8 mouse cellular contexts compared by ENCODE assay signal in the genomic region with DNA sequence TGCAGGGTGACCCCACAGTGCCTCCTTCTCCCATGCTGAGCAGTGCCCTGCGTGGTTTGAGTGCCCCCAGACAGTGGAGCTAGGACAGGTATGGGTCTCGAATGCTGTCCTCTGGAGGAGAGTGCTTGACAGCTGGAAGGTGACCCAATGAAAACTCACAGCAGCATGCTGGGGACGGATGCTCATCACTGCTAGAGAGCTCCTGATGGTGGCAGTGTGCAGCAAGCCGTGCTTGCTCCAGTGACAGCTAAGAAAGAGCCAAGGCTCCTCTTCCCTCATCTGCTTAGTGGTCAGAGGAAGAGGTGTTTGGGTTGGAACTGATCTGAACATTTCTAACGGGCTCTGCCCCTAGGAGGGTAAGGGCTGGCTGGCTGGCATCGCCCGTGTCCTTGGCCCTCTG.
DNase-seq lines count a peak whose midpoint lies in the region; ATAC-seq lines count a peak whose summit lies in the region.
"Had no signal": no experiment of that assay in that cellular context is flagged by ENCODE, and none has a peak within 500 bp of the region (broad histone marks: within the 10 kb centered on the region; RNA-seq: fewer than 3 reads in every experiment).

No protein-coding gene starts in this region.

- no peak for DNase-seq in hindbrain, embryonic 14.5 days (ENCODE audit: low spot score)
- DNase-seq in left cerebral cortex, postnatal 25 days (ENCODE audit: low spot score in 2 of 2), result peak; percentile 62 to 63
- DNase-seq in retina, embryonic 14.5 days (ENCODE audit: low spot score), result peak; percentile 48
- no peak for DNase-seq in urinary bladder, postnatal 4 days (ENCODE audit: low spot score in 2 of 2)

- no peaks in the 10 kb centered on the region for H3K27me3 ChIP-seq in hindbrain, embryonic 15.5 days
- no peaks in the 10 kb centered on the region for H3K27me3 ChIP-seq in hindbrain, embryonic 14.5 days (ENCODE audit: control insufficient read depth, insufficient read depth, low read length)
- no peaks in the 10 kb centered on the region for H3K27me3 ChIP-seq in midbrain, embryonic 15.5 days (replicated peaks)
- H3K27me3 ChIP-seq in midbrain, embryonic 13.5 days, result no peaks in the 10 kb centered on the region
- H3K27me3 ChIP-seq: midbrain, embryonic 12.5 days had no signal

- no peak overlapping the region for H3K4me3 ChIP-seq in hindbrain, embryonic 15.5 days
- no peak overlapping the region for H3K4me3 ChIP-seq in hindbrain, embryonic 14.5 days (replicated peaks; ENCODE audit: low read length)
- no peak overlapping the region for H3K4me3 ChIP-seq in midbrain, embryonic 15.5 days
- H3K4me3 ChIP-seq in midbrain, embryonic 13.5 days (replicated peaks), result no peak overlapping the region
- H3K4me3 ChIP-seq: midbrain, embryonic 12.5 days had no signal

- H3K36me3 ChIP-seq in hindbrain, embryonic 15.5 days, result no peaks in the 10 kb centered on the region
- H3K36me3 ChIP-seq in hindbrain, embryonic 14.5 days (replicated peaks; ENCODE audit: control insufficient read depth, insufficient read depth), result no peaks in the 10 kb centered on the region
- no peaks in the 10 kb centered on the region for H3K36me3 ChIP-seq in midbrain, embryonic 15.5 days (replicated peaks)
- H3K36me3 ChIP-seq in midbrain, embryonic 13.5 days, result no peaks in the 10 kb centered on the region
- H3K36me3 ChIP-seq: midbrain, embryonic 12.5 days had no signal

- WGBS in hindbrain, embryonic 15.5 days, result 56% methylated on average over 7 of the region's 7 CpGs
- 60% methylated on average over 7 of the region's 7 CpGs for WGBS in hindbrain, embryonic 14.5 days
- WGBS in midbrain, embryonic 15.5 days, result 53% methylated on average over 7 of the region's 7 CpGs
- 61% methylated on average over 7 of the region's 7 CpGs for WGBS in midbrain, embryonic 13.5 days

- H3K9ac ChIP-seq in hindbrain, embryonic 15.5 days, result no peak overlapping the region
- no peak overlapping the region for H3K9ac ChIP-seq in hindbrain, embryonic 14.5 days
- H3K9ac ChIP-seq in midbrain, embryonic 15.5 days, result no peak overlapping the region
- H3K9ac ChIP-seq in midbrain, embryonic 13.5 days (replicated peaks), result no peak overlapping the region
- H3K9ac ChIP-seq: midbrain, embryonic 12.5 days had no signal

- intact Hi-C loops in left cerebral cortex, postnatal 25 days (cut with DNase I), result no loop called here

- peaks cover 83% of the 10 kb centered on the region for H3K4me1 ChIP-seq in hindbrain, embryonic 15.5 days (replicated peaks)
- peaks cover 35% of the 10 kb centered on the region for H3K4me1 ChIP-seq in hindbrain, embryonic 14.5 days (replicated peaks; ENCODE audit: control insufficient read depth, insufficient read depth, low read length)
- peaks cover 67% of the 10 kb centered on the region for H3K4me1 ChIP-seq in midbrain, embryonic 15.5 days
- peaks cover 53% of the 10 kb centered on the region for H3K4me1 ChIP-seq in midbrain, embryonic 13.5 days (replicated peaks)

- no peak overlapping the region for H3K4me2 ChIP-seq in hindbrain, embryonic 15.5 days
- H3K4me2 ChIP-seq in hindbrain, embryonic 14.5 days (replicated peaks), result no peak overlapping the region
- H3K4me2 ChIP-seq in midbrain, embryonic 15.5 days, result no peak overlapping the region
- no peak overlapping the region for H3K4me2 ChIP-seq in midbrain, embryonic 13.5 days (replicated peaks)
- H3K4me2 ChIP-seq: midbrain, embryonic 12.5 days had no signal

- no peak for ATAC-seq in hindbrain, embryonic 15.5 days (ENCODE audit: low FRiP score, low read depth)
- ATAC-seq in hindbrain, embryonic 14.5 days (ENCODE audit: low FRiP score), result no peak
- ATAC-seq in midbrain, embryonic 15.5 days (replicated peaks), result no peak
- no peak for ATAC-seq in midbrain, embryonic 13.5 days

- H3K9me3 ChIP-seq in hindbrain, embryonic 15.5 days, result no peaks in the 10 kb centered on the region
- no peaks in the 10 kb centered on the region for H3K9me3 ChIP-seq in hindbrain, embryonic 14.5 days (ENCODE audit: control insufficient read depth, low read length)
- no peaks in the 10 kb centered on the region for H3K9me3 ChIP-seq in midbrain, embryonic 15.5 days
- H3K9me3 ChIP-seq in midbrain, embryonic 13.5 days, result no peaks in the 10 kb centered on the region
- H3K9me3 ChIP-seq: midbrain, embryonic 12.5 days had no signal

- peak overlapping the region; percentile 45; the same call in 1 of the 2 replicates for H3K27ac ChIP-seq in hindbrain, embryonic 15.5 days (replicated peaks)
- no peak overlapping the region for H3K27ac ChIP-seq in hindbrain, embryonic 14.5 days
- H3K27ac ChIP-seq in midbrain, embryonic 15.5 days, result peak overlapping the region; percentile 20; the same call in 1 of the 2 replicates
- no peak overlapping the region; the same call in 1 of the 2 replicates for H3K27ac ChIP-seq in midbrain, embryonic 13.5 days
- H3K27ac ChIP-seq: midbrain, embryonic 12.5 days had no signal

Comparison
In these comparisons a context has a peak if more than half of its experiments do, and no peak if none do; other contexts are left out.
1. H3K27ac ChIP-seq: peak in hindbrain, embryonic 15.5 days (single experiment) and midbrain, embryonic 15.5 days (single experiment); none in hindbrain, embryonic 14.5 days (single experiment) and midbrain, embryonic 13.5 days (single experiment).
2. DNase-seq: peak in left cerebral cortex, postnatal 25 days (2 of 2) and retina, embryonic 14.5 days (single experiment); none in hindbrain, embryonic 14.5 days (single experiment) and urinary bladder, postnatal 4 days (0 of 2).